Mouse (Mus musculus): ENCODE data around the gene Oas1f.
"Not testable (repeated sequence)": the region's sequence is repeated elsewhere in the genome, so short reads cannot be mapped to it uniquely, and the experiment has no call there.

- TF ChIP-seq CTCF, EP300 (IDR thresholded peaks at IDR 0.05; ENCODE audit: low read depth): not testable (repeated sequence)
These were observed 29.7 kb downstream of the Oas1f start for GRCm38 (mm10) chr5:120876839-120877238.
